Mouse (Mus musculus) liver, adult 2 months (tissue): ENCODE results near the gene Clta. TPM values are rescaled to one million over a fixed set of nuclear protein-coding genes. Genes with fewer than 3 reads are reported as not detected.

Experiments used
- DNase-seq: peaks from one replicate; pipeline ENCODE4 v3.0.0-alpha.2; 2011; ENCODE audit warnings: low read depth, low spot score; ENCODE audit errors: extremely low read depth
- H3K27ac ChIP-seq: fragments of 200-500 bp; replicated peaks from 2 replicates; pipeline ENCODE4 v1.5.1; 2012; ENCODE audit warnings: low read depth, mild to moderate bottlenecking, control low read depth, inconsistent platforms, low read length; ENCODE audit not compliant: insufficient read depth
- H3K27me3 ChIP-seq: fragments of 200-500 bp; 2 replicates; pipeline ENCODE4 v1.6.1; 2012; ENCODE audit warnings: mild to moderate bottlenecking, moderate library complexity, low read length, inconsistent platforms; ENCODE audit not compliant: control insufficient read depth, insufficient read depth
- H3K36me3 ChIP-seq: fragments of 200-500 bp; 2 replicates; pipeline ENCODE4 v1.6.1; 2012; ENCODE audit warnings: low read length, inconsistent platforms; ENCODE audit not compliant: control insufficient read depth, insufficient read depth
- H3K4me1 ChIP-seq: fragments of 200-500 bp; 2 replicates; pipeline ENCODE4 v1.6.1; 2011; ENCODE audit warnings: low read length; ENCODE audit not compliant: control insufficient read depth, insufficient read depth
- H3K4me3 ChIP-seq: fragments of 200-500 bp; 2 replicates; pipeline ENCODE4 v1.5.1; 2011; ENCODE audit warnings: low read depth, mild to moderate bottlenecking, control low read depth, low read length, moderate library complexity; ENCODE audit not compliant: insufficient read depth
- H3K79me2 ChIP-seq: fragments of 200-500 bp; 2 replicates; pipeline ENCODE4 v1.6.1; 2012; ENCODE audit warnings: inconsistent platforms, mild to moderate bottlenecking, low read length, moderate library complexity; ENCODE audit not compliant: control insufficient read depth, insufficient read depth
- H3K9ac ChIP-seq: fragments of 200-500 bp; 2 replicates; pipeline ENCODE4 v1.6.1; 2012; ENCODE audit warnings: low read depth, mild to moderate bottlenecking, control low read depth, inconsistent platforms, low read length
- CTCF ChIP-seq: fragments of 200-500 bp; IDR thresholded peaks from 2 replicates; pipeline ENCODE4 v1.5.1; 2011; ENCODE audit warnings: low read depth, low read length, control low read depth
- POLR2A ChIP-seq: fragments of 200-500 bp; IDR thresholded peaks from 2 replicates; pipeline ENCODE4 v1.6.1; 2011; ENCODE audit warnings: low read length, control low read depth; ENCODE audit not compliant: insufficient read depth; ENCODE audit errors: extremely low read depth
- WGBS: fragments of 180-500 bp; shearing (Covaris S2); methylation state at CpG from one replicate; pipeline ENCODE4 v1.1.7; 2018; 5-methylcytosine and 5-hydroxymethylcytosine counted together
- polyA plus RNA-seq: library from polyadenylated mRNA; depleted of rRNA; stranded (reverse); fragments of >200 nt; gene quantifications from 2 replicates; pipeline ENCODE4 v1.2.3, GENCODE M21; 2012; rRNA removed
- total RNA-seq: library from RNA; depleted of rRNA; stranded (reverse); fragments of >200 nt; gene quantifications from 2 replicates; pipeline ENCODE4 v1.2.3, GENCODE M21; 2014; rRNA removed

Clta gene
- total RNA-seq (166 and 191 TPM in 2 replicates), polyA plus RNA-seq (116 and 154 TPM in 2 replicates)

DNA sequence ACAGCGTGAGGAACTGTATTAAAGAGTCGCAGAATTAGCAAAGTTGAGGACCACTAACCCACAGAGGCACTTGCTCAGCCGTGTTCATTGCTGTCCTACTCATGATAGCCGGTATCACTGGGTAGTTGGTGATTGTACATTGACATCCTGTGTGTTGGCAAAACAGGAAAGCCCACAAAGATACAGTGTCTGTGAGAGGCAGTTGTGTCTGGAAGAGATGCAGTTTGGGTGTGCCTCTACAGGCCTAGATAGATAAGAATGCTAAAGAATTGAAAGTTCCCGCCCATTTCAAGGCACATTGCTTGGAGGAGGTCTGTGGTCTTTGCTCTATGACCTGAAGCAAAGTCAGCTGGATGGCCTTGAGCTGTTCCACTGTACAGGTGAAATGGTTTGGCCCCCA, at the start of gene Clta:
Clta (plus strand) TSS at position 327 of the 400 bp plus-strand sequence.
- Histone ChIP-seq H3K27me3 (no peaks in the 10 kb centered on the region), H3K79me2 (no peaks in the 10 kb centered on the region), H3K9ac (no peak within 1 kb of the TSS), H3K36me3 (no peaks in the 10 kb centered on the region), H3K4me1 (no peaks in the 10 kb centered on the region), H3K4me3 (no peak within 1 kb of the TSS), H3K27ac (no peak within 1 kb of the TSS)
- WGBS, result 83% methylated on average over 5 of the region's 5 CpGs
- DNase-seq, result no peak
- TF ChIP-seq CTCF, result no peak
- TF ChIP-seq POLR2A, result no peak

DNA sequence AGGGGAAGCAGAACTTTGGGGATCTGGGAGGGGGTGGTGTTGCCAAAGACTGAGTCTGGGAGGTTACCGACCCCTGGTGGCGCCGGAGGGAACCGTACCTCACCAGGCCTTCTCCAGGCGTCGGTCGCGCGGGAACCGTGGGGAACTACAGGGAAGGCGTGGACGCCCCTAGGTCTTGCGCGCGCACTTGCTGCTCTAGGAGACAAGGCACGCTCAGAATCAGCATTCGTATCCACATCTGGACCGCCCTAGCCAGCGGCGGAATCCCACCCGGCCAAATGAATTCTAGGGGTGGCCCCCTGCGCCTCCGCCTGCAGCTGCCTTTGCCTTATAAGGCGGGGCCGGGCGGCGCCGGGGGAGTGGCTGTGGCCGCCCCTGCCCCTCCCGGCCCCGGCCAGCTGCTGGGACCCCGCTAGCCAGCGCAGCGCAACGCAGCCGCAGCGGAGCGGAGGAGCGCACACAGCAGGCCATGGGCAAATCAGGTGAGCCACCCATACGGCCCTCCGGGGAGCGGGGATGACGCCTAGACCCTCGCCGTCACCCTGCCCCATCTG, 46.9 kb upstream of the Clta start, which contains the start of gene Glipr2:
Glipr2 (plus strand) TSS at position 110 of the 554 bp plus-strand sequence.
- Histone ChIP-seq H3K27ac (no peak within 1 kb of the TSS), H3K4me3 (peak within 1 kb of the TSS; percentile 53), H3K9ac (peak within 1 kb of the TSS; percentile 24), H3K79me2 (no peaks in the 10 kb centered on the region), H3K36me3 (no peaks in the 10 kb centered on the region), H3K4me1 (peaks cover 5% of the 10 kb centered on the region), H3K27me3 (0 out of 2 replicates have a peak, but pooled peaks cover 2% of the 10 kb centered on the region)
- 2% methylated on average over 45 of the region's 45 CpGs for WGBS
- peak; percentile 78 for TF ChIP-seq CTCF
- no peak for TF ChIP-seq POLR2A
- no peak for DNase-seq

- peaks cover 5% of the 10 kb centered on the region for H3K4me1 ChIP-seq
Measured at GRCm38 (mm10) chr4:43957846-43958461, 46.3 kb upstream of the Clta start.

GRCm38 (mm10) chr4:43959523-43960179, 44.6 kb upstream of the Clta start:
- no peaks in the 10 kb centered on the region for H3K36me3 ChIP-seq
- no peaks in the 10 kb centered on the region for H3K79me2 ChIP-seq
- 25% methylated on average over 9 of the region's 9 CpGs for WGBS
- 0 out of 2 replicates have a peak, but pooled peaks cover 2% of the 10 kb centered on the region for H3K27me3 ChIP-seq
- no peak overlapping the region; the same call in 1 of the 2 replicates for H3K4me3 ChIP-seq
- peak; percentile 33 for DNase-seq
- TF ChIP-seq POLR2A, result no peak
- TF ChIP-seq CTCF, result no peak
- no peak overlapping the region for H3K27ac ChIP-seq
- peak overlapping the region; percentile 26; the same call in 1 of the 2 replicates for H3K9ac ChIP-seq
- peaks cover 11% of the 10 kb centered on the region for H3K4me1 ChIP-seq

More at GRCm38 (mm10) chr4:43957846-43958461, 46.3 kb upstream of the Clta start:
- H3K79me2 ChIP-seq, result no peaks in the 10 kb centered on the region
- DNase-seq, result no peak
- H3K27me3 ChIP-seq, result 0 out of 2 replicates have a peak, but pooled peaks cover 2% of the 10 kb centered on the region
- no peaks in the 10 kb centered on the region for H3K36me3 ChIP-seq
- H3K4me3 ChIP-seq, result peak overlapping the region; percentile 53
- H3K27ac ChIP-seq, result no peak overlapping the region
- peak overlapping the region; percentile 24 for H3K9ac ChIP-seq
- TF ChIP-seq CTCF (no peak), POLR2A (no peak)
- 2% methylated on average over 26 of the region's 26 CpGs for WGBS

- Histone ChIP-seq H3K4me1 (peaks cover 14% of the 10 kb centered on the region), H3K79me2 (no peaks in the 10 kb centered on the region), H3K4me3 (no peak overlapping the region), H3K27me3 (0 out of 2 replicates have a peak, but pooled peaks cover 2% of the 10 kb centered on the region), H3K27ac (peak overlapping the region; percentile 64), H3K9ac (no peak overlapping the region), H3K36me3 (no peaks in the 10 kb centered on the region)
- WGBS, result 73% methylated on average over 6 of the region's 6 CpGs
- TF ChIP-seq POLR2A (no peak), CTCF (no peak)
- DNase-seq, result peak; percentile 11
Measured at GRCm38 (mm10) chr4:43960207-43960606, 44.0 kb upstream of the Clta start.
